Mouse (Mus musculus) cerebellum, adult 2 months (tissue): ENCODE data around the gene Tedc1.

Experiments used
- CTCF ChIP-seq: fragments of 200-500 bp; IDR thresholded peaks from 2 replicates; pipeline ENCODE4 v1.5.1; 2011; ENCODE audit warnings: low read depth, mild to moderate bottlenecking, control low read depth, low read length, moderate library complexity, borderline replicate concordance; ENCODE audit not compliant: insufficient read depth
- POLR2A ChIP-seq: fragments of 200-500 bp; IDR thresholded peaks from 2 replicates; pipeline ENCODE4 v1.6.1; 2011; ENCODE audit warnings: low read length, control low read depth, borderline replicate concordance; ENCODE audit not compliant: insufficient read depth

DNA sequence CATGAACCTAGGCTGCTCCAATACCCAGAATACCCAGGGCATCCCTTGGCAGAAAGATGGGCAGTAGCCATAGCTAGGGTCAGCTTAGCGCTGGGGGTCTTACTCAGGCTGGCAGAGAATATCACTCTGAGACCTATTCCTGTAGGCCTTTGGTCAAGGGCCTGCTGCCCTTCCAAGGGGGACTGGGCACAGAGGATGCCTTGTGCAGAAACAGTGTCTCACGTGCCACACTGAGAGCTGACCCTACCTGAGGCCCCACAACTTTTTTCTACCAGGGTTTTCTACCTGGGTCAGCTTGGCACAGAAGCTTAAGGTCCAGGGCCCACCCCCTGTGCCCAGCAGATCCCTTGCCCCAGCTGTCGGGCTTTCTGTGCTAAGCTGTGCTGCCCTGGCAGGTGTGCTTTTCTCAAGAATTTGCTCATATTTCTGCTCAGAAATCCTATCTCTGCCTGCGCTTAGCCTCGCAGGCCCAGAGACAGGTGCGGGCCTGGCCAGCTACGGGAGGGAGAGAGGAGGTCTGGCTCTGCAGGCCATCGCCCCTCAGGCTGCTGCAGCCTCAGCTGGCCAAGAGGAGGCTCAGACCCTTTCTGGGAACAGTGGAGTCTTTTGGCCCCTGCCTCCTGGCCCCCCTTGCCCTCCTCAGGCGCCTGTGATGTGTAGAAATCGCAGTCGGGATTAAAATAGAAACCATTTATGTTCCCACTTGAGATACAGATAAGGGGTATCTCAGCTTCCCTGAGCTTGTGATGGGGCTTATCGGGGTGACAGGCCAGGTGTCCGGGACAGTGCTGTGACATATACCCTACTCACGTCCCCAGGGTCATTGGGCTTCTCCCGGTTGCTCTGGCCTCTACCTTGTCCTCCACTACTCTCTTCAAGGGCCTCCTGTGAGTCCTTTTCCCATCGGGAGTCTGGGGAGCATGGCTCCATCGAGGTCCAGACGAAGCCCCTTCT is 18.7 kb upstream of the Tedc1 start:
- no peak for TF ChIP-seq CTCF
- no peak for TF ChIP-seq POLR2A
